Mouse (Mus musculus): ENCODE measurements around the gene Esrrg. TPM values are rescaled to one million over a fixed set of nuclear protein-coding genes. Genes with fewer than 3 reads are reported as not detected.

Esrrg gene
- total and polyA plus RNA-seq, 3 experiments: 0.01 TPM; not detected in 2

GRCm38 (mm10) chr1:188031276-188031675 is 422.7 kb downstream of the Esrrg start:
- Histone ChIP-seq H3K9ac (ENCODE audit: control insufficient read depth, low read depth, low read length, poor library complexity, severe bottlenecking) (no peak overlapping the region), H3K4me1 (ENCODE audit: control insufficient read depth in 1 of 2, insufficient read depth in 2 of 2, low read length in 2 of 2) (no peaks in the 10 kb centered on the region), H3K36me3 (ENCODE audit: control insufficient read depth in 1 of 2, insufficient read depth in 2 of 2, low read length in 2 of 2) (no peaks in the 10 kb centered on the region), H3K27ac (ENCODE audit: control insufficient read depth, low read depth, low read length) (no peak overlapping the region), H3K79me2 (ENCODE audit: control insufficient read depth, insufficient read depth, low read length, poor library complexity) (no peaks in the 10 kb centered on the region), H3K9me3 (replicated peaks; ENCODE audit: insufficient read depth, low read length) (no peaks in the 10 kb centered on the region), H3K27me3 (ENCODE audit: control insufficient read depth in 1 of 2, insufficient read depth in 2 of 2, low read length in 2 of 2) (no peaks in the 10 kb centered on the region; a peak in 2 of 4 replicates), H3K4me3 (ENCODE audit: control insufficient read depth in 1 of 2, insufficient read depth in 1 of 2, low read depth in 2 of 2, low read length in 2 of 2) (no peak overlapping the region)
- TF ChIP-seq ZKSCAN1 (IDR thresholded peaks at IDR 0.05; ENCODE audit: low read depth, low read length): no peak
- no peak for TF ChIP-seq HCFC1 (IDR thresholded peaks at IDR 0.05; ENCODE audit: low read depth, low read length)
- no peak for TF ChIP-seq E2F4 (IDR thresholded peaks at IDR 0.05; ENCODE audit: borderline replicate concordance, low read depth, low read length)
- TF ChIP-seq TCF12 (IDR thresholded peaks at IDR 0.05; ENCODE audit: low read depth, low read length): no peak
- no peak for TF ChIP-seq MAX (IDR thresholded peaks at IDR 0.05; ENCODE audit: low read length)
- TF ChIP-seq CTCF (IDR thresholded peaks at IDR 0.05 in 2 of 3, conservative IDR thresholded peaks at IDR 0.05 in 1 of 3; ENCODE audit: control insufficient read depth in 1 of 3, insufficient read depth in 1 of 3, low read depth in 2 of 3, low read length in 3 of 3, poor library complexity in 1 of 3, severe bottlenecking in 1 of 3): no peak
- no peak for TF ChIP-seq USF1 (IDR thresholded peaks at IDR 0.05; ENCODE audit: low read depth, low read length)
- TF ChIP-seq ELF1 (IDR thresholded peaks at IDR 0.05; ENCODE audit: low read depth, low read length): no peak
- no peak for TF ChIP-seq CHD2 (IDR thresholded peaks at IDR 0.05; ENCODE audit: low read length)
- no peak for TF ChIP-seq GABPA (IDR thresholded peaks at IDR 0.05; ENCODE audit: low read depth, low read length)
- no peak for DNase-seq (ENCODE audit: low read depth, low spot score)

DNA sequence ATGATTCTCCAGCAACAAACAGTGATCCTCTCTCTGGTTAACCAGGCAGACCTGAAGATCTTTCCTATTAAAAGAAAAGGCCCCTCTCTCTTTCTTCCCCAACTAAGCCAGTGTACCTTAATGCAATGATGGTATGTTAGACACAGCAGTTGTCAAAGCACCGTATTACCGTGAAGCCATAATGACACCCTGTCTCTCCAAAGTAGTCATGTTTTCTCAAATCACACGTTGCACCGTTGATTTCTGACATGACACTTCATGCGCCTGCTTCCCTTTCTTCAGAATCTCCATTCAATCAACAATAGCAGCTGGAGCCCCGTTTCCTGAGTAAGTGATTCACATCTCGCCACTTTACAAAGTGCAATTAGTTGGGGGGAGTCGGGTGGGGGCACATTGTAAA is 427.4 kb downstream of the Esrrg start:
- no peaks in the 10 kb centered on the region for H3K36me3 ChIP-seq (ENCODE audit: control insufficient read depth in 1 of 2, insufficient read depth in 2 of 2, low read length in 2 of 2)
- TF ChIP-seq SIN3A (IDR thresholded peaks at IDR 0.05; ENCODE audit: low read length) (no peak), POLR2AphosphoS5 (IDR thresholded peaks at IDR 0.05; ENCODE audit: borderline replicate concordance, low read depth, low read length) (no peak)
- no peaks in the 10 kb centered on the region for H3K4me1 ChIP-seq (ENCODE audit: control insufficient read depth in 1 of 2, insufficient read depth in 2 of 2, low read length in 2 of 2)
- no peaks in the 10 kb centered on the region; a peak in 2 of 4 replicates for H3K27me3 ChIP-seq (ENCODE audit: control insufficient read depth in 1 of 2, insufficient read depth in 2 of 2, low read length in 2 of 2)
- H3K9ac ChIP-seq (ENCODE audit: control insufficient read depth, low read depth, low read length, poor library complexity, severe bottlenecking): no peak overlapping the region
- H3K27ac ChIP-seq (ENCODE audit: control insufficient read depth, low read depth, low read length): no peak overlapping the region
- no peak overlapping the region for H3K4me3 ChIP-seq (ENCODE audit: control insufficient read depth in 1 of 2, insufficient read depth in 1 of 2, low read depth in 2 of 2, low read length in 2 of 2)
- no peaks in the 10 kb centered on the region for H3K9me3 ChIP-seq (replicated peaks; ENCODE audit: insufficient read depth, low read length)
- no peak for DNase-seq (ENCODE audit: low read depth, low spot score)
- H3K79me2 ChIP-seq (ENCODE audit: control insufficient read depth, insufficient read depth, low read length, poor library complexity): no peaks in the 10 kb centered on the region

DNA sequence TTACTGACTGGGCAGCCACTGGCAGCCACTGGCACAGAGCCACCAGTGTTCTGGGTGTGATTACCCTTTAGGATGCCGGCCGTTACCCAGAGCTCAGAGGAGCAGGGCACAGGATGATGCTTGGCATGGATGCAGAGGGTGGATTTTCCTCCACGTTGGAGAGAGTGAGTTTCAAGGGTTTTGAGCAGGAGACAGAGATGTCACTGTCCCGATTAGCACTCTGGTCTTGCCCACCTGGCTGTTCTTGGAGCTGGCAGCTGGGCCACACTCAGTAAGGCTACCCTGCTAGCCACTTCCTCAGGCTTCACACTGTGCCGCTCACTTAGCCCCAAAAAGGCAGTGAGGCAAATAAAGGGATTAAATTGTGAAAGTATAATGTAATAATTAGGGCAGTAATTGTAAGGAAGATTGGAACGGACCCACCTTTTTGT is 438.1 kb downstream of the Esrrg start:
- Histone ChIP-seq H3K9me3 (replicated peaks; ENCODE audit: insufficient read depth, low read length) (no peaks in the 10 kb centered on the region), H3K9ac (ENCODE audit: control insufficient read depth, low read depth, low read length, poor library complexity, severe bottlenecking) (no peak overlapping the region), H3K4me1 (ENCODE audit: control insufficient read depth in 1 of 2, insufficient read depth in 2 of 2, low read length in 2 of 2) (no peaks in the 10 kb centered on the region), H3K27me3 (ENCODE audit: control insufficient read depth in 1 of 2, insufficient read depth in 2 of 2, low read length in 2 of 2) (no peaks in the 10 kb centered on the region), H3K79me2 (ENCODE audit: control insufficient read depth, insufficient read depth, low read length, poor library complexity) (no peaks in the 10 kb centered on the region), H3K27ac (ENCODE audit: control insufficient read depth, low read depth, low read length) (no peak overlapping the region), H3K4me3 (ENCODE audit: control insufficient read depth in 1 of 2, insufficient read depth in 1 of 2, low read depth in 2 of 2, low read length in 2 of 2) (no peak overlapping the region), H3K36me3 (ENCODE audit: control insufficient read depth in 1 of 2, insufficient read depth in 2 of 2, low read length in 2 of 2) (no peaks in the 10 kb centered on the region)
- no peak for DNase-seq (ENCODE audit: low read depth, low spot score)
- TF ChIP-seq TCF12 (IDR thresholded peaks at IDR 0.05; ENCODE audit: low read depth, low read length): no peak
- TF ChIP-seq ZC3H11A (IDR thresholded peaks at IDR 0.05; ENCODE audit: low read depth, low read length): no peak
- TF ChIP-seq GABPA (IDR thresholded peaks at IDR 0.05; ENCODE audit: low read depth, low read length): no peak
- no peak for TF ChIP-seq USF1 (IDR thresholded peaks at IDR 0.05; ENCODE audit: low read depth, low read length)
- no peak for TF ChIP-seq RCOR1 (IDR thresholded peaks at IDR 0.05; ENCODE audit: low read depth, low read length)
- no peak for TF ChIP-seq ZMIZ1 (IDR thresholded peaks at IDR 0.05; ENCODE audit: low read depth, low read length)
- TF ChIP-seq EP300 (IDR thresholded peaks at IDR 0.05; ENCODE audit: low read depth in 1 of 2, low read length in 2 of 2): no peak
- TF ChIP-seq MEF2A (IDR thresholded peaks at IDR 0.05; ENCODE audit: extremely low read depth, insufficient replicate concordance, low read depth, low read length, poor library complexity, severe bottlenecking): no peak
- TF ChIP-seq MAZ (IDR thresholded peaks at IDR 0.05; ENCODE audit: low read depth, low read length): no peak
- no peak for TF ChIP-seq POLR2A (IDR thresholded peaks at IDR 0.05; ENCODE audit: control insufficient read depth in 1 of 2, insufficient read depth in 1 of 2, low read depth in 1 of 2, low read length in 2 of 2, poor library complexity in 1 of 2)
